Mouse (Mus musculus) kidney, embryonic 16.5 days (tissue): ENCODE data around the gene Ak6. TPM values are rescaled to one million over a fixed set of nuclear protein-coding genes. Genes with fewer than 3 reads are reported as not detected.

ENCODE experiments used
- ATAC-seq: fragments of 200-750 bp; cut with Nextera tagmentation; 2 replicates; pipeline ENCODE4 v1.8.0; 2017; ENCODE audit warnings: moderate TSS enrichment; ENCODE audit not compliant: low FRiP score, low TSS enrichment
- H3K27ac ChIP-seq: fragments of 300-500 bp; sonication (generic); 2 replicates; pipeline ENCODE4 v1.5.1; 2014; ENCODE audit warnings: low read length
- H3K27me3 ChIP-seq: fragments of 300-500 bp; sonication (generic); 2 replicates; pipeline ENCODE4 v1.6.1; 2014; ENCODE audit warnings: low read length, control low read depth, mixed read lengths; ENCODE audit not compliant: insufficient read depth
- H3K36me3 ChIP-seq: fragments of 300-500 bp; sonication (generic); 2 replicates; pipeline ENCODE4 v1.6.1; 2014; ENCODE audit warnings: low read length, control low read depth, mixed read lengths; ENCODE audit not compliant: insufficient read depth
- H3K4me1 ChIP-seq: fragments of 300-500 bp; sonication (generic); 2 replicates; pipeline ENCODE4 v1.6.1; 2014; ENCODE audit warnings: low read length, control low read depth, mixed read lengths; ENCODE audit not compliant: insufficient read depth
- H3K4me2 ChIP-seq: fragments of 300-500 bp; sonication (generic); replicated peaks from 2 replicates; pipeline ENCODE4 v1.6.1; 2014; ENCODE audit warnings: low read depth, low read length
- H3K4me3 ChIP-seq: fragments of 300-500 bp; sonication (generic); 2 replicates; pipeline ENCODE4 v1.5.1; 2014; ENCODE audit warnings: mild to moderate bottlenecking, low read length
- H3K9ac ChIP-seq: fragments of 300-500 bp; sonication (generic); replicated peaks from 2 replicates; pipeline ENCODE4 v1.6.1; 2014; ENCODE audit warnings: low read length
- H3K9me3 ChIP-seq: fragments of 300-500 bp; sonication (generic); 2 replicates; pipeline ENCODE4 v1.6.1; 2016; ENCODE audit warnings: low read length, control low read depth
- WGBS: fragments of 180-500 bp; shearing (Covaris S2); extraction: QIAGEN DNeasy Blood & Tissue Kit; methylation state at CpG from one replicate; pipeline ENCODE4 v1.1.7; 2014; 5-methylcytosine and 5-hydroxymethylcytosine counted together
- polyA plus RNA-seq: library from polyadenylated mRNA; unstranded; fragments of >200 nt; fragmentation: Nextera tagmentation; extraction: Ambion mirVana; gene quantifications from 2 replicates; pipeline ENCODE4 v1.2.1, GENCODE M21; 2015

Ak6 gene
- polyA plus RNA-seq, 1 experiment from 2014 or later = 281 TPM

- Histone ChIP-seq H3K4me1 (peaks cover 3% of the 10 kb centered on the region; the same call in 1 of the 2 replicates), H3K4me2 (no peak overlapping the region), H3K9ac (no peak overlapping the region), H3K36me3 (peaks cover 21% of the 10 kb centered on the region), H3K4me3 (no peak overlapping the region), H3K9me3 (0 out of 2 replicates have a peak, but pooled peaks cover 4% of the 10 kb centered on the region), H3K27me3 (no peaks in the 10 kb centered on the region), H3K27ac (no peak overlapping the region)
- no peak for ATAC-seq
- WGBS = 68% methylated on average over 2 of the region's 2 CpGs
Observed at GRCm38 (mm10) chr13:100612903-100613302, 37.9 kb upstream of the Ak6 start.

GRCm38 (mm10) chr13:100616181-100617087 is 34.3 kb upstream of the Ak6 start, which contains the start of gene Marveld2:
Marveld2 (minus strand) TSS chr13:100616971.
- WGBS = 1% methylated on average over 74 of the region's 77 CpGs
- peaks cover 3% of the 10 kb centered on the region; the same call in 1 of the 2 replicates for H3K4me1 ChIP-seq
- peak within 1 kb of the TSS; percentile 65 for H3K4me3 ChIP-seq
- peak within 1 kb of the TSS; percentile 73 for H3K4me2 ChIP-seq
- H3K9me3 ChIP-seq = no peaks in the 10 kb centered on the region
- H3K36me3 ChIP-seq = peaks cover 28% of the 10 kb centered on the region
- H3K27ac ChIP-seq = peak within 1 kb of the TSS; percentile 76
- peak; percentile 91 for ATAC-seq
- no peaks in the 10 kb centered on the region for H3K27me3 ChIP-seq
- H3K9ac ChIP-seq = peak within 1 kb of the TSS; percentile 74

- 87% methylated on average over 13 of the region's 13 CpGs for WGBS
- Histone ChIP-seq H3K27me3 (no peaks in the 10 kb centered on the region), H3K4me1 (peaks cover 3% of the 10 kb centered on the region; the same call in 1 of the 2 replicates), H3K4me3 (no peak overlapping the region), H3K4me2 (no peak overlapping the region), H3K27ac (no peak overlapping the region), H3K36me3 (peaks cover 28% of the 10 kb centered on the region), H3K9ac (no peak overlapping the region), H3K9me3 (no peaks in the 10 kb centered on the region)
- ATAC-seq = no peak
Observed at GRCm38 (mm10) chr13:100617583-100617982, 33.2 kb upstream of the Ak6 start.

- H3K36me3 ChIP-seq = peaks cover 50% of the 10 kb centered on the region
- no peak for ATAC-seq
- H3K4me1 ChIP-seq = no peaks in the 10 kb centered on the region
Observed at GRCm38 (mm10) chr13:100622241-100622640, 28.5 kb upstream of the Ak6 start.

GRCm38 (mm10) chr13:100634106-100634691 is 16.6 kb upstream of the Ak6 start:
- Histone ChIP-seq H3K4me3 (no peak overlapping the region), H3K4me2 (no peak overlapping the region), H3K9ac (no peak overlapping the region), H3K9me3 (no peaks in the 10 kb centered on the region), H3K4me1 (no peaks in the 10 kb centered on the region), H3K27ac (no peak overlapping the region), H3K36me3 (peaks cover 42% of the 10 kb centered on the region), H3K27me3 (no peaks in the 10 kb centered on the region)
- ATAC-seq = no peak
- 88% methylated on average over 3 of the region's 3 CpGs for WGBS

More at GRCm38 (mm10) chr13:100622241-100622640, 28.5 kb upstream of the Ak6 start:
- 85% methylated on average over 4 of the region's 4 CpGs for WGBS
- no peak overlapping the region for H3K4me3 ChIP-seq
- no peak overlapping the region for H3K27ac ChIP-seq
- no peaks in the 10 kb centered on the region for H3K9me3 ChIP-seq
- no peak overlapping the region for H3K4me2 ChIP-seq
- H3K27me3 ChIP-seq = no peaks in the 10 kb centered on the region
- no peak overlapping the region for H3K9ac ChIP-seq

- 84% methylated on average over 4 of the region's 4 CpGs for WGBS
- ATAC-seq = no peak
- Histone ChIP-seq H3K27ac (no peak overlapping the region), H3K27me3 (no peaks in the 10 kb centered on the region), H3K4me1 (no peaks in the 10 kb centered on the region), H3K4me3 (no peak overlapping the region), H3K4me2 (no peak overlapping the region), H3K9ac (no peak overlapping the region), H3K9me3 (no peaks in the 10 kb centered on the region), H3K36me3 (peaks cover 48% of the 10 kb centered on the region)
Observed at GRCm38 (mm10) chr13:100642471-100643209, 8.1 kb upstream of the Ak6 start.

- Histone ChIP-seq H3K36me3 (peaks cover 33% of the 10 kb centered on the region), H3K4me1 (peaks cover 10% of the 10 kb centered on the region), H3K27ac (no peak overlapping the region), H3K4me3 (no peak overlapping the region), H3K9me3 (no peaks in the 10 kb centered on the region), H3K4me2 (no peak overlapping the region), H3K27me3 (no peaks in the 10 kb centered on the region), H3K9ac (no peak overlapping the region)
- no peak for ATAC-seq
- WGBS = 94% methylated on average over 8 of the region's 8 CpGs
Observed at GRCm38 (mm10) chr13:100648223-100648622, 2.6 kb upstream of the Ak6 start.

GRCm38 (mm10) chr13:100651439-100652186 is 834 bp downstream of the Ak6 start, which contains the start of gene Taf9:
Taf9 (plus strand) TSS chr13:100651579.
- peaks cover 13% of the 10 kb centered on the region; the same call in 1 of the 2 replicates for H3K36me3 ChIP-seq
- H3K4me1 ChIP-seq = peaks cover 10% of the 10 kb centered on the region
- under 1% methylated on average over 62 of the region's 63 CpGs for WGBS
- no peaks in the 10 kb centered on the region for H3K9me3 ChIP-seq
- peak within 1 kb of the TSS; percentile 79 for H3K4me2 ChIP-seq
- H3K27ac ChIP-seq = peak within 1 kb of the TSS; percentile 98
- peak within 1 kb of the TSS; percentile 96 for H3K4me3 ChIP-seq
- no peak for ATAC-seq
- no peaks in the 10 kb centered on the region for H3K27me3 ChIP-seq
- H3K9ac ChIP-seq = peak within 1 kb of the TSS; percentile 93

- Histone ChIP-seq H3K27me3 (no peaks in the 10 kb centered on the region), H3K4me1 (no peaks in the 10 kb centered on the region), H3K4me2 (no peak overlapping the region), H3K27ac (no peak overlapping the region), H3K9me3 (no peaks in the 10 kb centered on the region), H3K36me3 (0 out of 2 replicates have a peak, but pooled peaks cover 3% of the 10 kb centered on the region), H3K4me3 (no peak overlapping the region), H3K9ac (no peak overlapping the region)
- 93% methylated on average over 5 of the region's 5 CpGs for WGBS
- ATAC-seq = no peak
Observed at GRCm38 (mm10) chr13:100658091-100658490, 7.3 kb downstream of the Ak6 start.
